In the genomic region with DNA sequence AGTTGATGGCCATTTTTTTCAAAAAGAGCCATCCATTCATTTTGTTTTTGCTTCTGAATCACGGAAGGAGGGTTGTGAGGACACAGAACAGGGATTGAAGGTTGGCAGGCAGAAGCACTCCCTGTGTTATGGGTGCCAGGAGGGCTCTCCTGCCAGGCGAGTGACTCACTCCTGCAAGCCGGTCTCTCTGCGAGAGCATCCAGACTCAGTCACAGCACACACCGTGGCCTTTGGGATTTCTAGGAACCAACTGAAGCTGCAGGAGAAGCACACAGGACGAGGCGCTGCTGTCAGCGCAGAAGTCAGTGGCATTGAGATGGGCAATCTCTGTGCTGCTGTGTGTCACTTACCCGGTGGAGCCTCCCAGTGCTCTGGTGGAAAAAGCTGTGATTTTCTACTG, we compare ENCODE assay signal across 14 mouse cellular contexts.
A peak's percentile ranks its signal among the peaks of the same experiment; 100 is the strongest.
DNase-seq lines count a peak whose midpoint lies in the region; ATAC-seq and TF ChIP-seq lines count a peak whose summit lies in the region.
"Had no signal": no experiment of that assay in that cellular context is flagged by ENCODE, and none has a peak within 500 bp of the region (broad histone marks: within the 10 kb centered on the region; RNA-seq: fewer than 3 reads in every experiment).

No protein-coding gene starts in this region.

- ATAC-seq in lung, embryonic 14.5 days (ENCODE audit: insufficient read depth), result peak; percentile 7; the same call in 1 of the 2 replicates
- no peak for ATAC-seq in kidney, embryonic 14.5 days (ENCODE audit: low FRiP score, low TSS enrichment)
- no peak for ATAC-seq in forebrain, embryonic 13.5 days
- ATAC-seq: CD4-positive, CD25-positive, alpha-beta regulatory T cell, adult 4 months; hindbrain, embryonic 16.5 days; liver, postnatal 0 days had no signal

- H3K27ac ChIP-seq in cerebellum, adult 2 months (ENCODE audit: insufficient read depth, low read length), result no peak overlapping the region
- H3K27ac ChIP-seq in lung, embryonic 14.5 days (ENCODE audit: low read depth), result peak overlapping the region; percentile 61
- no peak overlapping the region for H3K27ac ChIP-seq in kidney, embryonic 14.5 days (ENCODE audit: low read depth, low read length)
- H3K27ac ChIP-seq in forebrain, embryonic 13.5 days, result no peak overlapping the region
- H3K27ac ChIP-seq: embryonic facial prominence, embryonic 15.5 days; limb, embryonic 10.5 days had no signal

- no peak for TF ChIP-seq POLR2A in cerebellum, adult 2 months (IDR thresholded peaks at IDR 0.05; ENCODE audit: borderline replicate concordance, insufficient read depth, low read length)
- TF ChIP-seq POLR2A in myocyte (IDR thresholded peaks at IDR 0.05; ENCODE audit: insufficient read length, low read depth), result no peak

- peaks cover 11% of the 10 kb centered on the region for H3K4me1 ChIP-seq in cerebellum, adult 2 months (ENCODE audit: control insufficient read depth, insufficient read depth, low read length)
- peaks cover 19% of the 10 kb centered on the region for H3K4me1 ChIP-seq in lung, embryonic 14.5 days (ENCODE audit: insufficient read depth)
- peaks cover 9% of the 10 kb centered on the region for H3K4me1 ChIP-seq in kidney, embryonic 14.5 days (ENCODE audit: control insufficient read depth, insufficient read depth, low read length)
- peaks cover 4% of the 10 kb centered on the region; the same call in 1 of the 2 replicates for H3K4me1 ChIP-seq in forebrain, embryonic 13.5 days

- DNase-seq in cerebellum, adult 2 months, result peak; percentile 41 to 70
- DNase-seq in cerebellum, postnatal 4 days (ENCODE audit: low spot score in 2 of 2), result no peak
- DNase-seq in lung, embryonic 14.5 days, result no peak
- DNase-seq in lung, postnatal 4 days, result no peak
- DNase-seq in adrenal gland, postnatal 14 days, result peak; percentile 75
- DNase-seq: kidney, postnatal 25 days; liver, postnatal 0 days had no signal

- no peak overlapping the region for H3ac ChIP-seq in myocyte (ENCODE audit: control insufficient read depth, insufficient read length)

- H3K9ac ChIP-seq in lung, embryonic 14.5 days, result no peak overlapping the region
- H3K9ac ChIP-seq in kidney, embryonic 14.5 days (ENCODE audit: low read depth, low read length), result no peak overlapping the region
- no peak overlapping the region for H3K9ac ChIP-seq in forebrain, embryonic 13.5 days
- H3K9ac ChIP-seq: embryonic facial prominence, embryonic 15.5 days; liver, postnatal 0 days had no signal

- WGBS in cerebellum, adult 2 months, result 23% methylated on average over 9 of the region's 9 CpGs
- 73% methylated on average over 9 of the region's 9 CpGs for WGBS in lung, embryonic 14.5 days
- WGBS in kidney, embryonic 14.5 days, result 81% methylated on average over 9 of the region's 9 CpGs
- 89% methylated on average over 9 of the region's 9 CpGs for WGBS in forebrain, embryonic 13.5 days

- no peaks in the 10 kb centered on the region for H3K79me2 ChIP-seq in myocyte (ENCODE audit: control insufficient read depth, insufficient read depth)

- H3K27me3 ChIP-seq in cerebellum, adult 2 months (ENCODE audit: control insufficient read depth, insufficient read depth, low read length), result no peaks in the 10 kb centered on the region
- H3K27me3 ChIP-seq in lung, embryonic 14.5 days (ENCODE audit: insufficient read depth, low read length), result no peaks in the 10 kb centered on the region
- no peaks in the 10 kb centered on the region for H3K27me3 ChIP-seq in myocyte (ENCODE audit: control insufficient read depth, insufficient read depth, insufficient read length)
- no peaks in the 10 kb centered on the region for H3K27me3 ChIP-seq in kidney, embryonic 14.5 days (ENCODE audit: control insufficient read depth, insufficient read depth, low read length)
- H3K27me3 ChIP-seq in forebrain, embryonic 13.5 days, result no peaks in the 10 kb centered on the region
- H3K27me3 ChIP-seq: embryonic facial prominence, embryonic 15.5 days had no signal

- H3K9me3 ChIP-seq in lung, embryonic 14.5 days (ENCODE audit: low read depth, low read length), result no peaks in the 10 kb centered on the region
- no peaks in the 10 kb centered on the region for H3K9me3 ChIP-seq in kidney, embryonic 14.5 days (ENCODE audit: control insufficient read depth, low read length)
- H3K9me3 ChIP-seq in forebrain, embryonic 13.5 days (replicated peaks), result no peaks in the 10 kb centered on the region
- H3K9me3 ChIP-seq: embryonic facial prominence, embryonic 15.5 days; limb, embryonic 10.5 days had no signal

- H3K36me3 ChIP-seq in lung, embryonic 14.5 days (ENCODE audit: insufficient read depth), result no peaks in the 10 kb centered on the region
- no peaks in the 10 kb centered on the region for H3K36me3 ChIP-seq in myocyte (ENCODE audit: control insufficient read depth, insufficient read depth)
- no peaks in the 10 kb centered on the region for H3K36me3 ChIP-seq in kidney, embryonic 14.5 days (ENCODE audit: control insufficient read depth, insufficient read depth, low read length)
- no peaks in the 10 kb centered on the region for H3K36me3 ChIP-seq in forebrain, embryonic 13.5 days (ENCODE audit: poor library complexity, severe bottlenecking)
- H3K36me3 ChIP-seq: embryonic facial prominence, embryonic 15.5 days; limb, embryonic 10.5 days had no signal

- no peak overlapping the region for H3K4me3 ChIP-seq in cerebellum, adult 2 months (replicated peaks; ENCODE audit: insufficient read depth, low read depth, low read length)
- no peak overlapping the region for H3K4me3 ChIP-seq in lung, embryonic 14.5 days (ENCODE audit: low read depth, low read length)
- H3K4me3 ChIP-seq in myocyte, result no peak overlapping the region
- no peak overlapping the region for H3K4me3 ChIP-seq in kidney, embryonic 14.5 days (ENCODE audit: low read length)
- H3K4me3 ChIP-seq in forebrain, embryonic 13.5 days, result no peak overlapping the region
- H3K4me3 ChIP-seq: embryonic facial prominence, embryonic 15.5 days; limb, embryonic 10.5 days had no signal

- TF ChIP-seq CTCF in cerebellum, adult 2 months (IDR thresholded peaks at IDR 0.05; ENCODE audit: borderline replicate concordance, insufficient read depth, low read depth, low read length), result no peak
- no peak for TF ChIP-seq CTCF in lung, embryonic 14.5 days (IDR thresholded peaks at IDR 0.05; ENCODE audit: low read depth)

- no peak overlapping the region for H3K4me2 ChIP-seq in lung, embryonic 14.5 days
- H3K4me2 ChIP-seq in myocyte (ENCODE audit: low read depth), result peak overlapping the region; percentile 71
- H3K4me2 ChIP-seq in kidney, embryonic 14.5 days (replicated peaks; ENCODE audit: low read depth, low read length), result no peak overlapping the region
- H3K4me2 ChIP-seq in forebrain, embryonic 13.5 days, result no peak overlapping the region
- H3K4me2 ChIP-seq: embryonic facial prominence, embryonic 15.5 days had no signal

TF ChIP-seq in myocyte, 11 proteins besides CTCF, POLR2A, EP300 and RAD21:
- TF ChIP-seq POLR2AphosphoS2 (IDR thresholded peaks at IDR 0.05; ENCODE audit: insufficient read length, low read depth) (no peak), TCF3 (IDR thresholded peaks at IDR 0.05; ENCODE audit: insufficient read length, low read depth) (no peak), USF1 (IDR thresholded peaks at IDR 0.05; ENCODE audit: low read depth) (no peak), SRF (IDR thresholded peaks at IDR 0.05; ENCODE audit: control insufficient read depth, insufficient read length, low read depth) (no peak), CEBPB (IDR thresholded peaks at IDR 0.05; ENCODE audit: insufficient read depth, poor library complexity, severe bottlenecking) (no peak), MYOD1 (IDR thresholded peaks at IDR 0.05; ENCODE audit: control insufficient read depth in 1 of 3, insufficient read length in 2 of 3, low read depth in 2 of 3) (no peak), MYOG (IDR thresholded peaks at IDR 0.05; ENCODE audit: control insufficient read depth in 1 of 3, insufficient read depth in 1 of 3, insufficient read length in 2 of 3, low read depth in 2 of 3) (no peak), TCF12 (IDR thresholded peaks at IDR 0.05; ENCODE audit: insufficient read depth, poor library complexity, severe bottlenecking) (no peak), REST (IDR thresholded peaks at IDR 0.05; ENCODE audit: insufficient read depth, insufficient read length) (no peak), MAX (IDR thresholded peaks at IDR 0.05; ENCODE audit: low read depth) (no peak), E2F4 (IDR thresholded peaks at IDR 0.05; ENCODE audit: insufficient read depth) (no peak)

Comparison
In these comparisons a context has a peak if more than half of its experiments do, and no peak if none do; other contexts are left out.
1. DNase-seq: peak in cerebellum, adult 2 months (2 of 2) and adrenal gland, postnatal 14 days (single experiment); none in cerebellum, postnatal 4 days (0 of 2), lung, embryonic 14.5 days (single experiment) and lung, postnatal 4 days (0 of 2).